Mouse (Mus musculus): Measurements from ENCODE around the gene Unc5b. TPM values are rescaled to one million over a fixed set of nuclear protein-coding genes. Genes with fewer than 3 reads are reported as not detected.
A peak's percentile ranks its signal among the peaks of the same experiment; 100 is the strongest.

The Unc5b gene
- polyA plus RNA-seq, 1 experiment from 2014 or later, result 10.5 TPM

GRCm38 (mm10) chr10:60767400-60767799 lies 64.0 kb downstream of the Unc5b start:
- Histone ChIP-seq H3K4me1 (ENCODE audit: insufficient read depth, low read length) (no peaks in the 10 kb centered on the region), H3K36me3 (ENCODE audit: insufficient read depth, low read length) (peaks cover 29% of the 10 kb centered on the region), H3K9ac (replicated peaks; ENCODE audit: low read length) (no peak overlapping the region), H3K27me3 (ENCODE audit: insufficient read depth, low read length) (no peaks in the 10 kb centered on the region), H3K4me2 (replicated peaks; ENCODE audit: low read depth, low read length) (no peak overlapping the region), H3K9me3 (ENCODE audit: low read length) (no peaks in the 10 kb centered on the region), H3K27ac (ENCODE audit: low read length) (no peak overlapping the region), H3K4me3 (ENCODE audit: low read length) (no peak overlapping the region)
- WGBS, result 84% methylated on average over 7 of the region's 7 CpGs
- no peak for ATAC-seq (ENCODE audit: low FRiP score, low TSS enrichment)

GRCm38 (mm10) chr10:60762126-60762525 lies 69.3 kb downstream of the Unc5b start:
- H3K4me1 ChIP-seq (ENCODE audit: insufficient read depth, low read length), result no peaks in the 10 kb centered on the region
- no peaks in the 10 kb centered on the region for H3K9me3 ChIP-seq (ENCODE audit: low read length)
- H3K9ac ChIP-seq (replicated peaks; ENCODE audit: low read length), result no peak overlapping the region
- 91% methylated on average over 1 of the region's 1 CpGs for WGBS
- H3K4me2 ChIP-seq (replicated peaks; ENCODE audit: low read depth, low read length), result no peak overlapping the region
- H3K27ac ChIP-seq (ENCODE audit: low read length), result no peak overlapping the region
- peaks cover 15% of the 10 kb centered on the region for H3K36me3 ChIP-seq (ENCODE audit: insufficient read depth, low read length)
- H3K27me3 ChIP-seq (ENCODE audit: insufficient read depth, low read length), result no peaks in the 10 kb centered on the region
- H3K4me3 ChIP-seq (ENCODE audit: low read length), result no peak overlapping the region
- ATAC-seq (ENCODE audit: low FRiP score, low TSS enrichment), result no peak

- no peaks in the 10 kb centered on the region for H3K27me3 ChIP-seq (ENCODE audit: insufficient read depth, low read length)
- peaks cover 7% of the 10 kb centered on the region for H3K36me3 ChIP-seq (ENCODE audit: insufficient read depth, low read length)
- H3K27ac ChIP-seq (ENCODE audit: low read length), result no peak overlapping the region
- no peaks in the 10 kb centered on the region for H3K9me3 ChIP-seq (ENCODE audit: low read length)
- H3K9ac ChIP-seq (replicated peaks; ENCODE audit: low read length), result no peak overlapping the region
- ATAC-seq (ENCODE audit: low FRiP score, low TSS enrichment), result peak; percentile 84
- no peaks in the 10 kb centered on the region for H3K4me1 ChIP-seq (ENCODE audit: insufficient read depth, low read length)
- H3K4me2 ChIP-seq (replicated peaks; ENCODE audit: low read depth, low read length), result no peak overlapping the region
- WGBS, result 4% methylated on average over 14 of the region's 14 CpGs
- H3K4me3 ChIP-seq (ENCODE audit: low read length), result no peak overlapping the region
Measured at GRCm38 (mm10) chr10:60760377-60760776, 71.0 kb downstream of the Unc5b start.

GRCm38 (mm10) chr10:60756992-60757391 lies 74.4 kb downstream of the Unc5b start:
- Histone ChIP-seq H3K4me2 (replicated peaks; ENCODE audit: low read depth, low read length) (no peak overlapping the region), H3K36me3 (ENCODE audit: insufficient read depth, low read length) (no peaks in the 10 kb centered on the region), H3K4me1 (ENCODE audit: insufficient read depth, low read length) (peaks cover 6% of the 10 kb centered on the region), H3K27me3 (ENCODE audit: insufficient read depth, low read length) (no peaks in the 10 kb centered on the region), H3K27ac (ENCODE audit: low read length) (no peak overlapping the region), H3K9me3 (ENCODE audit: low read length) (no peaks in the 10 kb centered on the region), H3K4me3 (ENCODE audit: low read length) (no peak overlapping the region), H3K9ac (replicated peaks; ENCODE audit: low read length) (no peak overlapping the region)
- 3% methylated on average over 7 of the region's 7 CpGs for WGBS
- ATAC-seq (ENCODE audit: low FRiP score, low TSS enrichment), result no peak

- Histone ChIP-seq H3K27ac (ENCODE audit: low read length) (no peak overlapping the region), H3K4me3 (ENCODE audit: low read length) (no peak overlapping the region), H3K9ac (replicated peaks; ENCODE audit: low read length) (no peak overlapping the region), H3K27me3 (ENCODE audit: insufficient read depth, low read length) (no peaks in the 10 kb centered on the region), H3K9me3 (ENCODE audit: low read length) (no peaks in the 10 kb centered on the region), H3K4me1 (ENCODE audit: insufficient read depth, low read length) (peaks cover 13% of the 10 kb centered on the region), H3K4me2 (replicated peaks; ENCODE audit: low read depth, low read length) (no peak overlapping the region), H3K36me3 (ENCODE audit: insufficient read depth, low read length) (no peaks in the 10 kb centered on the region)
- no peak for ATAC-seq (ENCODE audit: low FRiP score, low TSS enrichment)
Measured at GRCm38 (mm10) chr10:60756146-60756545, 75.2 kb downstream of the Unc5b start.

- Histone ChIP-seq H3K4me2 (replicated peaks; ENCODE audit: low read depth, low read length) (no peak overlapping the region), H3K9me3 (ENCODE audit: low read length) (no peaks in the 10 kb centered on the region), H3K27ac (ENCODE audit: low read length) (no peak overlapping the region), H3K36me3 (ENCODE audit: insufficient read depth, low read length) (no peaks in the 10 kb centered on the region), H3K4me3 (ENCODE audit: low read length) (no peak overlapping the region), H3K4me1 (ENCODE audit: insufficient read depth, low read length) (peaks cover 15% of the 10 kb centered on the region), H3K27me3 (ENCODE audit: insufficient read depth, low read length) (no peaks in the 10 kb centered on the region), H3K9ac (replicated peaks; ENCODE audit: low read length) (no peak overlapping the region)
- 73% methylated on average over 8 of the region's 8 CpGs for WGBS
- ATAC-seq (ENCODE audit: low FRiP score, low TSS enrichment), result no peak
Measured at GRCm38 (mm10) chr10:60753941-60754340, 77.4 kb downstream of the Unc5b start.

- peak overlapping the region; percentile 78 for H3K4me2 ChIP-seq (replicated peaks; ENCODE audit: low read depth, low read length)
- H3K27me3 ChIP-seq (ENCODE audit: insufficient read depth, low read length), result no peaks in the 10 kb centered on the region
- ATAC-seq (ENCODE audit: low FRiP score, low TSS enrichment), result 0 out of 2 replicates have a peak, but pooled peaks have one; percentile 14
- peak overlapping the region; percentile 71 for H3K9ac ChIP-seq (replicated peaks; ENCODE audit: low read length)
- H3K36me3 ChIP-seq (ENCODE audit: insufficient read depth, low read length), result no peaks in the 10 kb centered on the region
- no peaks in the 10 kb centered on the region for H3K9me3 ChIP-seq (ENCODE audit: low read length)
- no peak overlapping the region for H3K27ac ChIP-seq (ENCODE audit: low read length)
- peaks cover 19% of the 10 kb centered on the region for H3K4me1 ChIP-seq (ENCODE audit: insufficient read depth, low read length)
- no peak overlapping the region for H3K4me3 ChIP-seq (ENCODE audit: low read length)
- WGBS, result 65% methylated on average over 9 of the region's 9 CpGs
Measured at GRCm38 (mm10) chr10:60753261-60753660, 78.1 kb downstream of the Unc5b start.

- Histone ChIP-seq H3K4me2 (replicated peaks; ENCODE audit: low read depth, low read length) (peak within 1 kb of the TSS; percentile 78), H3K9me3 (ENCODE audit: low read length) (no peaks in the 10 kb centered on the region), H3K9ac (replicated peaks; ENCODE audit: low read length) (peak within 1 kb of the TSS; percentile 82), H3K27me3 (ENCODE audit: insufficient read depth, low read length) (no peaks in the 10 kb centered on the region), H3K4me1 (ENCODE audit: insufficient read depth, low read length) (peaks cover 22% of the 10 kb centered on the region), H3K36me3 (ENCODE audit: insufficient read depth, low read length) (no peaks in the 10 kb centered on the region), H3K4me3 (ENCODE audit: low read length) (peak within 1 kb of the TSS; percentile 65), H3K27ac (ENCODE audit: low read length) (peak within 1 kb of the TSS; percentile 93)
- peak; percentile 92 for ATAC-seq (ENCODE audit: low FRiP score, low TSS enrichment)
- 6% methylated on average over 41 of the region's 41 CpGs for WGBS
Measured at GRCm38 (mm10) chr10:60752040-60753020, 79.1 kb downstream of the Unc5b start, which contains the start of gene Slc29a3. TSS of gene Slc29a3 (minus strand) at chr10:60752794.

- Histone ChIP-seq H3K36me3 (ENCODE audit: insufficient read depth, low read length) (no peaks in the 10 kb centered on the region), H3K4me2 (replicated peaks; ENCODE audit: low read depth, low read length) (no peak overlapping the region), H3K9me3 (ENCODE audit: low read length) (no peaks in the 10 kb centered on the region), H3K4me3 (ENCODE audit: low read length) (no peak overlapping the region), H3K9ac (replicated peaks; ENCODE audit: low read length) (no peak overlapping the region), H3K27me3 (ENCODE audit: insufficient read depth, low read length) (no peaks in the 10 kb centered on the region), H3K4me1 (ENCODE audit: insufficient read depth, low read length) (peaks cover 27% of the 10 kb centered on the region), H3K27ac (ENCODE audit: low read length) (no peak overlapping the region)
- WGBS, result 78% methylated on average over 6 of the region's 6 CpGs
- no peak for ATAC-seq (ENCODE audit: low FRiP score, low TSS enrichment)
Measured at GRCm38 (mm10) chr10:60747667-60748212, 83.6 kb downstream of the Unc5b start.

- ATAC-seq (ENCODE audit: low FRiP score, low TSS enrichment), result peak; percentile 13; the same call in 1 of the 2 replicates
- Histone ChIP-seq H3K4me2 (replicated peaks; ENCODE audit: low read depth, low read length) (no peak overlapping the region), H3K36me3 (ENCODE audit: insufficient read depth, low read length) (peaks cover 4% of the 10 kb centered on the region), H3K4me1 (ENCODE audit: insufficient read depth, low read length) (peaks cover 22% of the 10 kb centered on the region), H3K4me3 (ENCODE audit: low read length) (no peak overlapping the region), H3K9me3 (ENCODE audit: low read length) (no peaks in the 10 kb centered on the region), H3K9ac (replicated peaks; ENCODE audit: low read length) (no peak overlapping the region), H3K27ac (ENCODE audit: low read length) (no peak overlapping the region), H3K27me3 (ENCODE audit: insufficient read depth, low read length) (no peaks in the 10 kb centered on the region)
- 31% methylated on average over 2 of the region's 2 CpGs for WGBS
Measured at GRCm38 (mm10) chr10:60746512-60746911, 84.9 kb downstream of the Unc5b start.
